Mouse (Mus musculus) layer of hippocampus, postnatal 14 days (tissue): ENCODE measurements around the gene Cxcl14. TPM values are rescaled to one million over a fixed set of nuclear protein-coding genes. Genes with fewer than 3 reads are reported as not detected.
A peak's percentile ranks its signal among the peaks of the same experiment; 100 is the strongest.

Experiments used
- DNase-seq, 2 experiments: peaks; one replicate each; pipeline ENCODE4 v3.0.0; 2021 to 2022; ENCODE audit warnings: low spot score in 2 of 2, mixed read lengths in 1 of 2
- total RNA-seq, 2 experiments: library from RNA; stranded (reverse); gene quantifications; 2 replicates each; pipeline ENCODE4 v1.2.3; 2021

Gene Cxcl14
- total RNA-seq, 2 experiments from 2014 or later, result 98.6 to 114 TPM

DNA sequence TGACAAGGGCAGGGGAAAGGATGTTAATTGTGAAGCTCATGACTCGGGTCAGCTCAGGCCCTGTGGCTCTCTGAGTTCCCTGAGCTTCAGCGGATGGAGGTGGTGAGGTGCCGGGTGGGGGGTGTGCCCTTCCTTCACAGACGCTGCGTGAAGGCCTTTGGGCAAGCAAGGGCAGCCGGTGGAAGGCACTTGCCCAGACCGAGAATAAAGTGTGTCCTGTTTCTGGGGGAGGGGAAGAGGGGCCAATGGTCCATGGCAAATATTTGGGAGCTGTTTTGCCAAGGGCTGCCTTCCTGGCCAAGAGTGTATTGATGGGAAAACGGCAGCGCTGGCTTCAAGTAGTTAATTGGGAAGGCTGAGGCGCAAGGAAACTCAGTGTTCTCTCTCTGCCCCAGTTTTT, 1.4 kb downstream of the Cxcl14 start:
- peak; percentile 18 to 67 for DNase-seq

DNA sequence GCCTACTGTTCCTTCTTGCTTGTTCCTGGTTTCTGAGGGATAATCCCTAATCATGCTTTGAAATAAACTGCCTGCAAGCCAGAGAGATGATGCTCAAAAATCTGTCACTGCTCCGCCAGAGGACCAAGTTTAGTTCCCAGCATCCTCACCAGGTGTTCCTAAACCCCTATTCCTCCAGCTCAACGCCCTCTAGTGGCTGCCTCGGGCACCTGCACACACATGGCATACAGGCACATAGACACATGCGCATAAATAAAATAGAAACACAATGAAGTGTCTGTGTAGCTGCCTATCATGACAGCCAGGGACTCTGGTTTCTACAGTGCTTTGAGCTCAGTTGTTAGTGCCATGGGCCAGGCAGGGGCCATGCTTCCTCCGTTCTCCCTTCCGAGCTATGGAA, 6.4 kb downstream of the Cxcl14 start:
- no peak for DNase-seq

DNA sequence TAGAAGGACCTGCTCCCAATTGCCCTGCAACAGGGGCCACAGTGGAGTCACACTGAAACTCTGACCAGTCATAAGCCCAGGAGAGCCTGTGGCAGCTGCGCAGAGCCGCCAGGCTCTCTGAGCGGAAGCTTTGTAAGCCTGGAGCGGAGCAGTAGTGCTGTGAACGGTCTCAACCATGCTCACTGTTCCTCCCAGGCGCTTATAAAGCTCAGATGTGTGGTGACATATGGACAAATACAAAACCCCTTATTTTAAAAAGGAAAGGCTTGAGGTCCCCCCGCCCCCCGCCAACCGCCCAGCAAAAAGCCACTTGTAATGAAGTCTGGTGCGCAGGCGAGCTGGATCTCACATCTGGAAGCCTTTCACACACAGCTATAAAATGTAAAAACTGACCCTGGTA, 7.1 kb downstream of the Cxcl14 start:
- DNase-seq, result no peak

DNA sequence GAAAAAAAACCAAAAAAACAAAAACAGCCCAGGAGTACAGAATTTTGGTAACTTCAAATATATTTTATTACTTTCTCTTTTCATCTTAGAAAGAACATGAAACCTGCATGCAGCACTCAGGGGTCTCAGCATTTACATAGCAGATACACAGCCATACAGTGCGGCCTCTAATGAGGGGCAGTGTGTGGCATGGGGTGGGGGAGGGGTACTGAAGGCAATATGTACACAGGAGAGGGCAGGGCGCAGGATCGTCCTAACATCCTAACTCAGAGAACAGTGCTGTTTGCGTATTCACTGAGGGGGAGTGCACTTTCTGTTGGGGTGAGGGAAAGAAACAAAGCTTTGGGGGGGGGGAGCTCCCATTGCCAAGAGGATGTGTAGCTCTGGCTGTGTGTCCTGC, 7.8 kb downstream of the Cxcl14 start:
- no peak for DNase-seq

DNA sequence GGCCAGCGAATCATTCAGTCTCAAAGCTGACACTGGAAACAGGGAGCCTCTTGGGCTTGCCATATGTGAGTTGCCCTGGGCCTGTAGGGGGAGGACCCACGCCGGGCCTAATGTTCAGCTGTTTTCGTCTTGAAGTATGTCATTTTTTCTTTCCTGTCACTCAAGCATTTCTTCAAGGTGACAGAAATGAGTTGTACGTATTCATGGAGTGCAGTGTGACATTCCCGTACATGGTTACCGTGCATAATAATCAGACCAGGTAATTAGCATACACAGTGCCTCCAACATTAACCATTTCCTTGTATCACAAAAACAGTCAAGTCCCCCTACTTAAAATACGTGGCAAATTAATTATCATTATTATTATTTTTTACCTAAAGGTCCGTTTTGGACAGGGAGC, 9.3 kb downstream of the Cxcl14 start:
- DNase-seq, result no peak

DNA sequence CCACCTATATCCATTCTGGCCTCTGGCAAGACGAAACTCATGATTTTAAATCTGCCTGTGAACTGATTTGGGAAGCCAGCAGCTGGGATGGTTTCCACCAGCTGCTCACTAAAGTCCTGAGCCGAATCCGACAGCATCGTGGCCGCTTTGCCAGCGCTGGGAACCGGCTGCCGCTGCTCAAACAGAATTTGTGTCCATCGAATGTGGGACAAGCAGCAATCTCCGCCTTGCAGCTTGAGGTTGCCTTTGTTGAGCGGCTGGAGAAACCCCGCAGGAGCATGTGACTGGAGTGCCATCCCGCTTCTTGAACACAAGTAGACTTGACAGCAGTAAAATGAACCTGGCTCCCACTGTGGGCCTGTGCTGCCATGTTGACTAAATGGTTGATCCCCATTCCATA, 13.0 kb downstream of the Cxcl14 start:
- DNase-seq, result no peak

DNA sequence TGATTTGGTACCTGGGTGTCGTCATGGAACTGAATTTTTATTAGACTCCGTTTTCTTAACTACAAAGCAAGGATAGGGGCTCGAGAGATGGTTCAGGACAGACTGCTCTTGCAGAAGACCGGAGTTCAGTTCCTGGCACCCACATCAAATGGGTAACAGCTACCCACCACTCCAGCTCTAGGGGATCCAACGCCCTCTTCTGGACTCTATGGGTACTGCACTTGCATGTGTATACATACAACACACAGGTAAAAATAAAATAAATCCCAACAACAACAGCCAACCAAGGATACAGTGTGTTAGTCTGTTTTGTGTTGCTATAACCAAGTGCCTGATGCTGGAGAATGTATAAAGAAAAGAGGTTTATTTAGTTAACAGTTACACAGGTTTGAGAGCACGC, 16.0 kb downstream of the Cxcl14 start:
- no peak for DNase-seq

DNA sequence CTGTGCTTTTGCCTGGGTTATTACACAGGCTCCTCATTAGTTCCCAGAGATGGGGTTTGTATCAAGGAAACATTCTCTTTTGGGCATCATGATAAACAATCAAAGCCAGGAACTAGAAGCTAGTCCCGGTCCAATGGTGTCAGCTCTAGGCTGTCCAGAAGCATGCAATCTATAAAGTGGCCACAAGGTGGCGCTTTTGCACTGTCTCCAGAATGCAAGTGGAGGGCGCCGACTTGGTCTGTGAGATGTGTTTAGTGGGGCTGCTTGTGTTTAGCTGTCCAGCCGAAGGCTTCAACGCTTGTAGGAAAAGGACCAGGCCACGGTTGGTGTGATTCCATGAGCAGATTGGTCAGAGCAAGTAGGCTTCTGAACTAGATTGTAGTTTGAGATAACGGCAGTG, 16.9 kb downstream of the Cxcl14 start:
- DNase-seq, result peak; percentile 84 to 90

DNA sequence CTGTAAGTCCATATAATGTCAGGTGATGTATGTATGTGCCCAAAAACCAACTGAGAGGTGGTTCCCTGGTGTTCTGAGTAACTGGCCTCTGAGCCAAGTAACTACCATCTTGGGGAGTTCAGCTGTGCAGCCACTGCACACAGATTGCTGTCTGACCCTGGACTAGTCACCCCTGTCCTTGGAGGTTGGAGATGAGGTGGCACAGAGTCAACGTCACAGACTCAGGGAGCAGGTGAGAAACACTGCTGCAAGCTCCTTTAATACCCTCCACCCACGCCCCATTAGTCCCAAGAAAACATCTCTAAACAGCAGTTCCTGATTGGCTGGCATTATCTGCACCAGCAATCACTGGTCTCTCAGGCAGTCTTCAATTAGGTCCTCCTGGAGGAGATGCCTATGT, 21.2 kb downstream of the Cxcl14 start:
- DNase-seq, result no peak

DNA sequence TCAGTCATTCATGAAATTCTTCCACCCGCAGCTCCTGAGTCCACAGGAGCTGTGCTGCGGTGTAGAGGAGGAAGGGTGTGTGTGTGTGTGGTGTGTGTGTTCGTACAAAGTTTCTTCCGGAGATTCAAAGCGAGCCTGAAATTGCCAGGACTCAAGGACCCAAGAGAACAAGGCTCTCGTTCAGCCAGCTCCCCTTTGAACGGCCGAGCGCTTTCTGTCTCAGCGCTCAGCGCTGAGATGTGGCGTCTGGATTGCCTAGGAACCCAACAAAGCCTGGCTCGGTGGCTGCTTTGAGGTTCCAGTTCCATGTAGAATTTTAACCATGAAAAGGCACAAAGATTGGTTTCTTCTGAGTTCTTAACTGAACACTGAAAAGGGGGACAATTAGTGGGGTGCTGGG, 26.2 kb downstream of the Cxcl14 start:
- DNase-seq, result peak in 1 of 2 experiments; percentile 36

DNA sequence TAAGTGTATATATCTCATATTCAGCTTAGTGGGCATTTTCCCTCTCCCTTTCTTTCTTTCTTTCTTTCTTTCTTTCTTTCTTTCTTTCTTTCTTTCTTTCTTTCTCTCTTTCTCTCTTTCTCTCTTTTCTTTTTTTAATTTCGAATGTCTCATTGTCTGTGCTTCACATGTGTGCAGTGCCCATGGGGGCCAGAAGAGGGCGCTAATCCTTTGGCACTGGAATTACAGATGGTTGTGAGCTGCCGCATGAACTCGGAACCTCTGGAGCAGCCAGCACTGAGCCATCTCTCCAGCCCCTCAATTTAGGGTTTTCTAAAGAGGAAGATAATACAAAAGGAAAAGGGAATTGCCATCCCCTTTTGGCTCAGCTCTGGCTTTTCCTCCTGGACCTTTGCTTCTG, 29.0 kb downstream of the Cxcl14 start:
- no peak for DNase-seq

DNA sequence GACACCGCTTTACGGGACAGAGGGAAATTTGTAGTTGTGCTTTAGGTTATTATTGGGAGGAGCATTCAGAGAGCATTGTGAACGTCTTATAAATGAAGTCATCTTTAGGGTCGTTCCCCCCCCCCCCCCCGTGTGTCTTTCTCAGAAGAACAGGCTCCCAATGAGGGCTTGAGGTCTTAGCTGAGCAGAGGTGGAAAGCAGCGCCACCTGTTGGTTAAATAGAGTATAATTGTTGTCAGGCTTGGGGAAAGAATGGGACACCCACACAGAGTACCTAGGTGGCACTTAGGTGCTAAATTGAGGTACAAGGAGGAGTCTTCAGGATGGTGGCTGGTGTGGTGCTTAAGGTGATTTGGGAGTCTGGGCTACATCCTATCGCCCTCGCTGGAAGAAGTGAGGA, 29.9 kb downstream of the Cxcl14 start:
- DNase-seq, result peak in 1 of 2 experiments; percentile 52

DNA sequence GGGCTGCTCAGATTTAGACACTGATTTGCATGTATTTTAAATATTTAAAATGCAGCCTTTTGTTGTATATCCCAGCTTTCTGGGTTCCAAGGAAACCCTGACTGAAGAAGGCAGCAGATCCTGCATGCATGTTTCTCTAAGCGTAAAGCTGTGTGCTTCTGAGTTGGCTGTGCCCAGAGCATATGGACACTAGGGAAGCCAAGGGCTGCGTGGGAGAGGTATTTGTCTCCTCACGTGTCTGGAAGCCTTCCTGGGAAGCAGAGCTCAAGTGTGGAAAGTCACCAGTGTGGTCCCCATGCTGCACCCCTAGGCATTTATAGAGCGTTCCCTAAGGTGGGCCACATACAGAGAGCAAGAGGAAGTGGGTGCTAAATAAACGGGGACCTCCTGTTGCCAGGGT, 30.7 kb downstream of the Cxcl14 start:
- DNase-seq, result peak in 1 of 2 experiments; percentile 58

DNA sequence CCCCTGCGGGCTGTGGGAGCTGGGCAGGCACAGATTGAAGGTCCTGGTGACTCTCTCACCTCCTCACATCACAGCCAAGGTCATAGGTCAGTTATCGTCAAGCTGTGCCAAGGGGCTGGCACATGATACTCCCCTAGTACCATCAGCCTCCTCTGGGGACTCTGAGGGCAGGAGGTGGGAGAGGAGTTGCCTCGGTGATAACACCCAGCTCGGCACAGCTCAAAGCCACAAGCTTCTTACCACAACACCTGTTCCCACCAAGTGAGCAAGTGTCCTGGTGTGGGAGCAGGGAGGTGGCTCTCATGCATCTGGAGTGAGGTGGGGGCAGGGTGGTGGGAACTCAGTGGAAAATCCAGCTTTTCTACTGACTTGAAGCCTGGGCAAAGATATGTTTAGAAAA, 34.1 kb downstream of the Cxcl14 start:
- DNase-seq, result no peak

DNA sequence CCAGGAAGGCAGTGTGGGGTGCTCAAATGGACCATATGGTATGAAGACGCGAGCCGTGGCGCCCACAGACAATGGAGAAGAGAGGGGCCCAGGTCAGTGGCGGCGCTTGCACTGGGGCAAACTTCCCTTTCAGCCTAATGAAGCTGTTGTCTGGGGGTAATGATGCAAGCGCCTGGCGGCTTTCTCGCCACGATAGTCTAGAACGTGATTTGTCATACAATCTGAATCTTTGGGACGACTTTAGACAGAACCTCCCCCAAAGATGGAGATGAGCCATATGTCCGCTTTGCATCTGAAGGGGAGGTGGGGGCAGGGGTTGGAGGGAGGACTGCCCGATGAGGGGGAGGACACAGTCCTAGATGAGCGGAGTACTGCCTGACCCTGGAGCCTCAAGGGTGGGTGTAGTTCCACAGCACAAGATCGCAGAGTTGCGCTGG, 36.0 kb downstream of the Cxcl14 start:
- DNase-seq, result no peak

DNA sequence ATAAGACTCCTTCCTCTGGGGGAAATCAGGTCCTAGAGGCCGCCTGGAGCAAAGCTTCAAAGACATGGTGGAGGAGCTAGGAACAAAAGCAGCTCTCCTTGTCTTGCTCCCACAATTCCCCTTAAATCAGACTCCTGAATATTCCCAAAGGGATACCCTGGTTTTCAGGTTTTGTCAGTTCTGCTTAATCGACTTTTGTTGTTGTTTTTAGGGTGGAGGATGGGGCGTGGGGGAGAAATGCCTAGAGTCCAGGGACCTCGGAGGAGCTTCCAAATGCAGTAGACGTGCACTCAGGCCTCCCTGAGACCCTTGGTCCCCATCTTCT, 36.5 kb downstream of the Cxcl14 start:
- no peak for DNase-seq

DNA sequence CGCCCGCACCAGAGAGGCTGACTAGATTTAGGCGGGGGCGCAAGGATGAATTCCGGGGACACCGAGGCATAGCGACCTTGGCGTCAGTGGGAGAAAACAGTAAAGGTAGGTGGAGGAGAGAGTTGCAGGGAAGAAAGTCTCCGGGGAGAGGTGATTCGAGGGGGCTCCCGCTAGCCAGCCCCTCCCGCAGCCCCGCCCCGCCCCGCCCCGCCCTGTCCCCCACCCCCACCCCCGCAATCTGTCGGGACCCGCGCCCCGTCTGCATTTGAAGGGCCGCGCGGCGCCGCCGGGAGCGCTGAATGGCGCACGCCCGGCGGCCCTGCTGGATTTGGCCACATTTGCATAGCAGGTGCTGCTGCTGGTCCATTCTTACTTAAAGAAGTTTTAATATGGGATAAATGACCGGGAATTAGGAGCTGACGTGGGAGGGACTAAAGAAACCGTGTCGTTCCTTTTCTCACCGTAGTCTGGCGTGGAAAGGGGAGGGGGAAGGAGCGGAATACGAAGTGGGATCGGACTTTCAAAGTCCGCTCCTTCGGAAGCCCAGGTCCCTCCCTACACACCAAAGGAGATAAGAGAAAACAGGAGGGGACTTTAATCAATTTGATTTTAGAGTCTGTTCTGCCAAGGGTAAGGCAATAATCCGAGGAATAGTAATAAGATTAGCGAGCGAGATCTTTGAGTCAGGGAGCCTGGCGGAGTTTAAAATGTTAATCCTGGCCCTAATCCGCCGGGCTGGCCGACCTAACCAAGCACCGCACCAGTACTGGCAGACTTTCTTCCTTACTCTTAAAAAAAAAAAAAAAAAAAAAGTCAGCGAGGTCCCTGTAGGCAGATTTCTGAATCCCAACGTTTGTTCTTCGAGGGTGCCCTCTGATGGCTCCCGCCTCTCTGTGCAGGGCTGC, 37.1 kb downstream of the Cxcl14 start:
- DNase-seq, result no peak

DNA sequence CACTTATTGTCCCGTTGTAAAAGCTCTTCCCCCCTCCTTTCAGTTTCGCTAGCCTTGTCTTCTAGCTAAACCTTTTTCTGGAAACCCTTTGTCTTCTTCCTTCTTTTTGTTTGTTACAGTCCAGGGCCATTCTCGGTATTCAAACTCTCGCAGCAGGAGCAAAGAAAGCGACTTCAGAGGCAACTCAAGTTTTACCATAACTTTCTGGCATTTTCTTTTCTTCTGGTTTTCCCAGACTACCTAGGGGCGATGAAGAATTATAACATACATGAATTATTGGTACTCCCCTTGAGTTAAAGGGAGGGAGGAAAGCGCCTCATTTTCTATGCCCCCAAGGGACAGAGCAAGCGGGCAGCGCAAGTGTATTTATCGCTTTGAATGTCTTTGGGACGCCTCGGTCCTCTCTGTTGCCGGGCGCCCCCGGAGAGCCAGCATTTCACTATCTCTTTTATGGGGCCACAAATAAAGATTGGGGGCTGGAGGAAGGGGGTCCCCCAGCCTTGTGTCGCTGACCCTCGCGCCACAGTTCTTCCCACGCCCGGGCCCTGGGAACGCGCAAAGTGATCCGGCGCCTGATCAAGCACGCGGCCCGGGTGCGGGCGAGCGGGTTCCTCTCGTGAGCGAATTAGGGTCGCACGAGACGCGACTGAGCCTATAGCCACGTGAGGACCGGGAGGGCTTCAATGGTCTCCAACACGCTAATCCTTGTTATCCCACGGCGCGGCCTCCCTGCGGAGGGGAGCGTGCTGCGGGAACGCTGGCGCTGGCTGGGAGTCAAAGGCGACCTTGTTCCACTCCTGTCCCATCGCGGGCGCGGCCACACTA, 37.9 kb downstream of the Cxcl14 start:
- no peak for DNase-seq

DNA sequence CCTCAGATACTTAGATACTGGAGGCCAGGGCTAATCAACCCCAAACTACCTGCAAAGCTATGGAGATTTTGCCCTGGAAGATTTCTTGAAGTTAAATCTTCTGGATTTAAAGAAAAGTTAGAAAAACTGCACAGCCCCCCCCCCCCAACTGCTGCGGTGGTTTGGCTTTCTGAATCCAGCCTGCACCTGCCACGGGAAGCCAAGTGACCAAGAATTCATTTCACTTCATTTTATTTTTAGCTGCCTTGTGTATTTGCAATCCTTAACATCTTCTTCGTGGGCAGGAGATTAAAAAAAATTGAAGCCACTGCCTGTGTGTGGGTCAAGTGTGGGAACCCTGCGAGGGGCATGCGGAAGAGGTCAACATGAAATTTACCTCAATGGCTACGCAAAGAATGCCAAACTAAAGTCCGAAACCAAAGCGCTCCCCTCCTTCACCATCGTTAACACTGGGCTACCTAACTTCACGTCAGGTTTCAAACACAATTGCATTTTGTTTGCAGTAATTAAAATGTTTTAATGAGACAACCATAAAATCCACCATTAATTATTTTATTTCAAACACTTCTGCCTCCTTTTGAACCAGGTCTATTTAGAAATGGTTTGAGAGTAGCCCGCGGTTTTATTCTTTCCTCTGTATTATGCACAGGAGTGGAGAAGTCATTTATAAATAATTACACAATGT, 38.7 kb downstream of the Cxcl14 start:
- DNase-seq, result no peak

DNA sequence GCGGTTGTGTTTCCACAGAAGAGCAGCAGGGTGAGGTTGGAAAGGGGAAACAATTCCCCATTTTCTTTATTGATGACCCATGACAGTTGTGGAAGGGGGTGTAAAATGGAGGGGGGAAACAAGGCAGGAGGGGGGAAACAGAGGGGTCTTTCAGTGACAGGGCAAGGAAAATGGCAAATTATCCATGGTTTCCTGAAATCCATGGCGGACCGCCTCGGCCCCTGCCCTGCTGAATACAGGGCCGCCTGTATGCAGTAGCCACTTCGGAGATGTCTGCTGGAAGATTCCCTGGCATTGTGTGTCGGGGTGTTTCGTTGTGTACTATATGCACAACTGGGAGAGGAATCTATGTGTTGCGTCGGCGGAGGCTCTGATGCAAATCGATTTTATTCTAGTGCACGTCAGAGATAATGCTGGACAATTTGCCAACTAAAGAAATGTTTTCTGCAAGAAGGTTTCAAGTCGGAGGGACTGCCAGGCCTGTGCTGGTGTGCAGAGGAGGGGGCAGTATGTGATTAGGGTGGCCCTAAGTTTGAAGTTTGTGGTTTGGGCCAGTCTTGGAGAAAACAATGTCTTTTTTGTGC, 39.5 kb downstream of the Cxcl14 start:
- no peak for DNase-seq

DNA sequence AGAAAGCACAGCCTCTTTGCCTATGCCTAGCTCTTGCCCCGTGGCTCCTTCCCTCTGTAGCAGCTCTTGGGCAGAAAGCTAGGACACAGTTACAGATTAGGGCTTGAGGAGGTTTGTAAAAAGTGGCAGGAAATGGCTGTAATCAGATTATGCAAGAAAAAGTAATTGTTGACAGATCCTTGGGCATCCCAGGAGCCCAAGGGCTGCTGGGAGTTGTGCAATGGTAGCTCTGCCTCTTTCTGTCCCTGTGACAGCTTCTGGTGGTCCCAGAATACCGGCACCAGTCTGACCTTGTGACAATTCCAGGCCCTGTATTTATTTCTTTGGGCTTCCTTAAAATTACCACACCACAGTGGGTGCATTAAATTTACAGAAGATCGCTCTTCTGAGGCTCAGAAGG, 43.0 kb downstream of the Cxcl14 start:
- DNase-seq, result no peak
